Mouse (Mus musculus): ENCODE data around the gene 4933424G06Rik. TPM values are rescaled to one million over a fixed set of nuclear protein-coding genes. Genes with fewer than 3 reads are reported as not detected.

Gene 4933424G06Rik
- total RNA-seq, 2 experiments from 2014 or later, result not detected

DNA sequence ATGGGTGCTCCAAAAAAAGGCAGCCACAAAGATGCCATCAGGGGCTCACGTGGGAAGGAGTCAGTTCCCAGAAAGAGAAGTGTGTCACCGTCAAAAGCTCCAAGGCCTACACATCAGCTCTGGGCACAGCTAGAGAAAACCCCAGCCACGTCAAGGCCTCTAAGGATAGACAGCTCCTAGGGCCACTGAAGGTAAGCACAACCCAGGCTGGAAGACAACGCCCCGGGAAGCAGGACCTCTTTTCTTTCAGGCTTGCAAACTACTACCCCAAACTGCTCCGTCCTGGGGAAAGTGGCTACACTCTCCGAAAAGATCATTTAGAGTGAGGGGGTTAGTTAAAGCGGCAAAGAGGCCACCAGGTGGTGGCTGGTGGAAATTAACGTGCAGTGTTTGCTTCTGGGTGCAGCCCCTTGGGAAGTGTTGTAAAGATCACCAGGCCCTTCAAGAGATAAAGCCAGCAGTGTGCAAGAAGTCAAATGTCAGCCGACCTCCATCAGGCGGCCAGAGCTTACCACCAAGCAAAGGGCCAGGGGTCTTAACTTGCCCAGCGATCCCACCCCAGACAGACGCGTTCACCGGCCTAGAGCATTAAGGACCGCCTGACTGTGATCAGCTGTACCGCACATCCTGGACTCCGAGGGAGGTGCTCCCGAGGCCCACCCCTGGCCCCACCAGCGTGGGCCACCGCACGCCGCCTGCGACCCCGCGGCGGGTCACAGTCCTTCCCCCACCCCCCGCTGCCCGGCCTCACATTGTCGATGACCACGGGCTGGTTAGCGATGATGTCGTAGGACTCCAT, 695 bp upstream of the 4933424G06Rik start:
- peak; percentile 54 for DNase-seq

DNA sequence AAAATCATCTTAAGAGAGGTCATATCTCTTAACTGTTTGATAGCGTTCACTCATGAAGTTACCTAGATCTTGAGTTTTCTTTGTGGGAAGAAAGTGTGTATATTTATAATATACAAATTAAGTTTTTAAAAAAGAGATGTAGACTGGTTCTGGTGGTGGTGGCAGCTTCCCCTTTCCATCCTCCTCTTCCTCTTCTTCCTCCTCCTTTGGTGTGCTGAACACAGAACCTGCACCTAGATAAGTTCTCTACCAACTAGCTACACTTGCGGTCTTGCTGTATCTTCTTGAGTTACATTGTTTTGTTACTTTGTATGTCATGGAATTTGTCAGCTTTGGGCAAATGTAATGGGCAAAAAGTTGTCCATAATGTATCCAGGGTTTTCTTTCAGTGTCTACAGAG, 1.2 kb downstream of the 4933424G06Rik start:
- no peak for DNase-seq

DNA sequence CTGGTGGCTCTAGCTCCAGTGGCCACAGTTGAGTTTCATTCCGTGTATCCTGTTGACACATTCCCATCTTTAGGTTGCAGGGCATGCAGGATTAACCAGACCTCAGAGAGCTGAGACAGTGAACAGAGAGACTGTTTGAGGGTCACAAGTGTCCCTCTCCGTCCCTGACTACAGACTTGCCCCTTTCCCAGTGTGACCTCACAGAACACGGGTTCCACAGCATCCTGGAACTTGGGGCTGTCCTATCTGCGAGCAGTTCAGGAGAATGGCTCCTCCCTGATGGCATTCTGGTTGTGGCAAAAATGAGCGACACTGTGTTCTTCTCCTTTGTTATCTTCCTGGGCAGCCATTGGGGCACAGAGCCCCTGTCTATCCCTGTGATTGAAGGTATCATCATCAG, 4.4 kb downstream of the 4933424G06Rik start, which contains the start of gene Actr1b:
Gene Actr1b (minus strand): TSS at position 112 of the 400 bp plus-strand sequence.
- DNase-seq, result no peak

DNA sequence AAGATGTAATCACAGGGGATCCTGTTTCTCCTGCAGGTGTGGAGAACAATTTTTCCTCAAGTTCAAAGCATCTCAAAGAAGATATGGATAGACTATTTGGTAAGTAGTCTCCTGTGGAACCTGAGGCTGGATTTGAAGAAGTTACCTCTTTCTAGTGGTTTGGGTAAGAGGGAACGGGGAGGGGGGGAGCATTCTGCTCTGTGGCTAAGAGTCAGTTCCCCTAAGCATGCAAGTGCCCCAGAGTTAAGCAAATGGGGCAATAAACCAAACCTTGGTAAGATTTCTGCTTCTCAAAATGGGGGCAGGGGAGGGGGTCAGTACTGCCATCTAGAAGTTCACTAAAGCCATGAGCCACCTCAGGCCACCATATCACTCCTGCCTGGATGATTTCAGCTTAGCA, 8.8 kb downstream of the 4933424G06Rik start:
- no peak for DNase-seq

DNA sequence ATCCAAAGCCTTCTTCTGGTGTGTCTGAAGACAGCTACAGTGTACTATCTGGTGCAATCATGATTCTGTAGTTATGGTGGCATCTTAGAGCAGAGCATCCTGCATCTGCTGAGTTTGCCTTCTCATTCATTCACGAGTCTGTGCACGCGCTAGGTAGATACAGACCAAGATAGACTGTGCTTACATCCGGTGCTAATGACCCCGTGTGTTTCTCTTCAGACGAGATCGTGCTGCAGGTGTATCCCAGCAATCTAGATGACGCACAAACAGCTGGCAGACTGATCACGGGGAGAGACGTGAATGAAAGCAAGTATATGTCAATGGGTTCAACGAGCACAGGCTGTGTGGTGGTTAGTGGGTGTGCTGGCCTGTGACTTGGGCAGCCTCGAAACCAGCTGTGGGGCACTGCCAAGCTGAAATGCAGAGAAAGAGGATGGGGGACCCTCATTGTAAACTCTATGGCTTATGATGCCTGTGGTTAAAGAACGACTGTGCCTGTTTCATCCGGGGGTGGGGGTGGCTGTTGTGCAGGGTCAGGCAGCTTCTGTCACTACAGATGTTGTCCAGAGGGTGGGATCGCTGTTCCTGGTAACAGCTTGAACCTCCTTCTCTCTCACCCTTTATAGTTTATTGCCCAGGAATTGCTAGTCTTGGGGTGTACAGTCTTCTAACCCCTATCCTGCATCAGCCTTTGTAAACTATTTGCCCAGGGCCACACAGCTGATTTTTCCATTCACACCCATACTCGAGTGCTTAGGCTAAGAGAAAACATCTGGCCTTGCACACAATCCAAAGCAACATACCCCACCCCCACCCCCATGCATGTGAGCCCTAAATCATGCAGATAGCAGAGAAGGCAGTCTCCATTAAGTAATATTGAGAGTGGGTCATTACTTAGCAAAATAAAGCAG, 13.5 kb downstream of the 4933424G06Rik start:
- DNase-seq, result no peak

DNA sequence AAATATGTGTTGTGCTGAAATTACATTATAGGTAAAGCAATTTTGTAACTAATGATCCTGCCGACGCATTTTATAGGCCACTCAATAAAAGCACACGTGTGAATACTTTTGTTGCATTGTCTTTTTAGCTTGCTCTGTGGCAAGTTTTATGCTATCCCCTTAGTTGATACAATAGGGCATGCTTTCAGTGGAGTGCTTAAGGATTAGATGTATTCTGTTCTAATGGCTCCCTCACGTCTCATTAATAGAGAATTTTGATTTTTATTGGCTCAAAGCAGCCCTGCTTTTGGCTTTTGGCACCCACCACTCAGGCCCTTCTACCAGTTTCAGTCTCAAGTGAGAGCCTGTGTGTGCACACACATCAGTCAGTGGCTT, 14.1 kb downstream of the 4933424G06Rik start:
- no peak for DNase-seq

DNA sequence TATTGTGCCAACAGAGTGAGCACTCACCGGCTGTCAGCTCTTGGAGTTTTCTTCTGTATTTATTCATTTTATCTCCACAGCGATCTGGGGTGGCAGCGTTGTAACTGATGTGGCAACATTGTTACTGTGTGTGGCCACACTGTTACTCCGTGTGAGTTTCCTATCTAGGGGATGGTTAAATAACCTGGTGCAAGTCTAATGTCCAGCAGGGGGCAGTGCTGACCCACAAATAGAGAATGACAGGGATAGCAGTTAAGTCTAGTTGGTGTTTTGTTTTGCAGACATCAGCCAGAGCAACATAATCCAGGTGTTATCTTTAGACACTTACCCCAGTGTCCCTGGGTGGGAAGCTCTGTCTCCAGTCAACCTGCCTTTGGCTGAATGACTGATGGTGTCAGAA, 27.4 kb downstream of the 4933424G06Rik start:
- peak; percentile 89 for DNase-seq

DNA sequence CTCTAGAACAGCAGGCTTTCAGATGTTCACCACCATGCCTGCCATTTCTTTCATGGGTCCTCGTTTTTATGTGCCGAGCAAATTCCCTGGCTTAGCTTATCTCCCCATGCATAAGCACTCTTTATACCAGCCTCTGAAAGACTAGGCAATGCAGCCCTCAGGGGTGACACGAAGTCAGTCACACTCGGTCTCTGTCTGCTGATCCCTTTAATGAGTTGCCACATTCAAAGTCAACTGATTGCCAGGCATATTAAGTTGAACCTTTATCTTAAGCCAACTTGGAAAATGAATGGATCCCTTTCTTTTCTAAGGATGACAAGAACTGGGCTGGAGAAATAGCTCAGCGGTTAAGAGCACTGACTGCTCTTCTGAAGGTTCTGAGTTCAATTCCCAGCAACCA, 29.3 kb downstream of the 4933424G06Rik start:
- DNase-seq, result no peak

DNA sequence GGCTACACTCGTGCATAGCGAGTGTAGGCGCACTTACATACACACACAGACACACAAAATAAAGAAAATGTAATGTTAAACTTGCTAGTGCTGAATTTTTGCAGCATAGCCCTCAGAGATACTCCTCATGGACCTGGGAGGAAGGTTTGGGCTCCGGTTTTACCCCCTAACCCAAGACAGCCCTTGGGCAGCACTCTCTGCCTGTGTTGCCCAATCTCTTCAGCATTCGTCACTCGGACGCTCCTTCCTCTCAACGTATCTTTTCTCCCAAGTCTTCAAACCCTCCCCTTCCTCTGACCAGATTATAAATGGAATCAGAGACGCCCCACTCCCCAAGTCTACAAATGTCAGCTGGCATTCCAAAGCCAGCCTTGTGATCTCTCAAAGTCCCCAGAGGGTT, 33.1 kb downstream of the 4933424G06Rik start:
- no peak for DNase-seq

DNA sequence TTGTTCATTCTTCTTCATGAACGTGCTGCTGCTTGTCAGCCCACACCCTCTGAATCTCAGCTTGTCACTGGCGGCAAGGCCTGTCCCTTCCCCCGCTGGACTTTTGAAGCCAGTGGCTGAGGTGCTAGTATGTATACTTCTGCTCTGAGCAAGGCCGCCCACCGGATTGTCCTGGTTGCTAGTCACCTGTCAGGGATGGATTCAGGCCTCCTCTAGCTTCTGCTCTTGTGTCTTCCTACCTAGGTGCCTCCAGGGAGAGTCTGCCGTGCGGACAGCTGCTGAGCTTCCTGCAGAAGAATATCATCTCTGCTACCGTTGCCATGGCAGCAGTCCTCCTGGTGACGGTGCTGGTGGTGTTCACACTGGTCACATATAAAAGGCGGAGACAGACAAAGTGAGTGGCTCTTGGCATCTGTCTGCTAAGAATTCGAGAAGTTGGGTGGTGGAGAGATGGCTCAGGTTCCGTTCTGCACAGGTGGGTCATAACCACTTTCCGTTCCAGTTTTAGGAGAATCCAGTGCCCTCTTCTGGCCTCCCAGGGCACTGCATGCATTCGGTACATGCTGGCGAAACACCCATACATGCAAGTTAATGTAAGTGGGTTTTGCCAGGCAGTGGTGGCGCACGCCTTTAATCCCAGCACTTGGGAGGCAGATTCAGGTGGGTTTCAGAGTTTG, 34.5 kb downstream of the 4933424G06Rik start:
- peak; percentile 82 for DNase-seq

DNA sequence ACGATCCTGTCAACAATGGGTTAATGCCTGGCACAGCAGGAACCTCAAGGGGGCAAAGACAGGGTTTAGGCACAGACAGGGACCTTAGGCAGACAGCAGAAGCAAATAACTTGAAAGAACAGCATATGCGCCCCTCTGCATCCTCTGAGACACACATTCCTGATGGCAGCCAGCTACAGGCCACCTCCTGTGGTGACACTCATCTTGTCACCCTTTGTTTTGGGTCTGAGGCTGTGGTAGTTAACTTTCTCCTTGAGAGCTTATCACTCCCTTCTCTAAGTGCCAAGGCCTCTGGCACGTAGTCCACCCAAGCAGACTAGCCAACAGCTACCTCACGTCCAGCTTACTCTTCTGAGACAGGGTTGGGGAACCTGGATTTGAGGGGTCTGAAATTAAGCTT, 35.7 kb downstream of the 4933424G06Rik start:
- DNase-seq, result no peak

DNA sequence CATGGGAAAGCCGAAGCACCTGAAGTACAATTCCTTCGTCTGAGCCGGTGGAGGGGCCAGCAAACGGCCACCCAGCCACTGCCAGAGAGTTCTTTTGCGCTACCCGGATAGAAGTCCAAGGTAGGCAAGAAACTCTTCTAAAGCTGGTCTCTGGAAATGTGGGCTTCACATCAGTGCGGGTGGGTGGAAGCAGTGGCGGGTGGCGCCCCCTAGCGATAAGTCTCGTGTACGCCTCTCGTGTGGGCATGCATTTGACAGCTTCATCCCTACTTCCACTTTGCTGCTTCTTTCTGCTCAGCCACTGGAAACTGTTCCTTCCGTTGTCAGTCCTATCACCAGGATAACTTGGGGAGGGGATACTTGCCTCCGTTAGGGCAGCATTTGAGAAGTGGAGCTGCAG, 36.5 kb downstream of the 4933424G06Rik start:
- DNase-seq, result peak; percentile 59

DNA sequence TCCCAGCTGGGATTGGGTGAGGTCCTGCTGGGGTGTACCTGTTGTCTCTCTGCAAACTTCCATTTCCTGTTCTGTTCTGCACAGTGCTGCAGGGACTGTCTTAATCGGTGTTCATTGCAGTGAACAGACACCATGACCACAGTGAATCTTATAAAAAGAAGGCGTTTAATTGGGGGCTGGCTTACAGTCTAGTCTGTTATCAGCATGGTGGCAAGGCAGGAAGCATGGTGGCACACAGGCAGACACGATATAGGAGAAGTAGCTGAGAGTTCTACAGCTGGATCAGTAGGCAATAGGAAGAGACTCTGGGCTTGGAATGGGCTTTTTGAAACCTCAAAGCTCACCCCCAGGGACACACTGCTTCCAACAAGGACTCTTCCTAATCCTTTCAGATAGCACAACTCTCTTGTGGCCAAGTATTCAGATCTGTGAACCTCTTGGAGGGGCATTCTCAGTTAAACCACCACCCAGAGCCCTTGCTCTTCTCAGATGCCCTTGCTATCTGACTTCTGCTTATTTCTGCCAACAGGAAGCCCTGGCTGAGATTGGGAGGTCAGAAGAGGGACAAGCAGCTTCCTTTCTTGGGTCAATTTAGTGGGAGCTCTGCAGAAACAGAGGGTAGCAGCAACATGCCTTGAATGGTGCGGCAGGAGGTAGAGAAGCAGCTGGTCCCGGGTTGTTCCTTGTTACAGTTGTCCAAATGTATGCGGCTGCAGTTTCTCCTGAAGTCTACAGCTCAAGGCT, 44.2 kb downstream of the 4933424G06Rik start:
- DNase-seq, result no peak

DNA sequence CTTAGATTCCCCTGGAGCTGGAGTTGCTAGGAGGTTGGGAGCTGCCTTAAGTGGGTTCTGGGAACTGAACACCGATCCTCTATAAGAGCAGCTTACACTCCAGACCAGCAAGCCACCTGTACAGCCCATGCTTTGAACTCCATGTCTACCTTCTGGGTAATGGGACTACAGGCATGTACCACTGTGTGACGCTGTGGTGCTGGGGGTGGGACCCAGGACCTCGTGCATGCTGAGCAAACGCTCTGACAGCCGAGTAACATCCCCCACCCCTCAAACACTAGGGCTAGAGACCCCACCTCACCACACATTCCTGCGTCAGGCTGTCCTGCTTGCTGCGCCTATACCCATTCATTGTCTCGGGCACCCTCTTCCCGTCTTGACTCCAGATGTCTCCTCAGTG, 48.6 kb downstream of the 4933424G06Rik start:
- no peak for DNase-seq

DNA sequence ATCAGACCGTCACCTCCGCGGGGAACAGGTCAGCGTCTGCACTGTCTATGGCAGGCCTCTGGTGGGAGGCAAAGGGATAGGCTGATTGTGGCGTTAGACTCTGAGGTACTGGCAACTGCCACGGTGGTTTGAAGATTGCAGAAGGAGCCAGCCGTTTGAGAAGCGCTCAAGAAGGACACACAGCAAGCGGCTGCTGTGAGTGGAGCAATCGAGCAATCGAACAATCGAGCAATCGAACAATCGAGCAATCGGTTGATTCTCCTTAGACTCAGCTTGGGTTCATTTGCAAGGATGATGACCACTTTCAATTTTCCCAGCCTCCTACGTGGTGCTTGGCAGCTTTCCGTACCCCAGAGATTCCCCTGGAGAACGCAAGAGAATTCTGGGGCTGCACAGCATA, 49.1 kb downstream of the 4933424G06Rik start:
- no peak for DNase-seq

DNA sequence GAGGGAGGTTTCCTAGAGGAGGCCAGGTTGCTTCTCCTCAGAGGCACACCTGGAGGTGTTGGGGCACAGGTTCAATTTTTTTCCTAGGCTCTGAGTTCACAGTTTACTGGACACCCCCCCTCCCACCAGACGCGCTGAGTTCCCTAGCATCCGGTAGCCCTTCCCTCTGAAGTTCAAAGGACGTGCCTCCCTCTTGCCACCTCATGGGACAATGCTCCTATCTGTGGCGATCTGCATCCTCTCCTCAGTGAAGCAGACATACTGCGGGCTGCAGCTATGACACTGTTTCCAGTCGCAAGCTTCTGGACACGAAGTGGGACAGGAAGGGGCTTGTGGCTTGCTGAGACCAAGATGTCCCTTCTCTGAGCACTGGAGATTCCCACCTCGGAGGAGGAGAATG, 50.5 kb downstream of the 4933424G06Rik start:
- no peak for DNase-seq

DNA sequence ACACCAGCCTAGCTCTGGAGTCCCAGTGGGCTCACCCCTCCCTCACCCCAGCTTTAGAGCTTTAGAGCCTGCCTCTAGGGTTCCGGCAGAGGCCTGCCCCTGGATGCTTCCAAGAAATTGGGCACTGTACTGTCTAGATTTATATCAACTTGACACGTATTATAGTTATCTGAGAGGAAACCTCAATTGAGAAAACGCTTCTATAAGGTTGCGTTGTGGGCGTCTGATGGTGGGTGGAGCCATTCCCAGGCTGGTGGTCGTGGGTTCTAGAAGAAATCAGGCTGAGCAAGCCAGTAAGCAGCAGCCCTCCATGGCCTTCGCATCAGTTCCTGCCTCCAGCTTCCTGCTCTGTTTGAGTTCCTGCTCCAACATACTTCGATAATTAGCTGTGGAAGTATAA, 51.1 kb downstream of the 4933424G06Rik start:
- DNase-seq, result no peak

DNA sequence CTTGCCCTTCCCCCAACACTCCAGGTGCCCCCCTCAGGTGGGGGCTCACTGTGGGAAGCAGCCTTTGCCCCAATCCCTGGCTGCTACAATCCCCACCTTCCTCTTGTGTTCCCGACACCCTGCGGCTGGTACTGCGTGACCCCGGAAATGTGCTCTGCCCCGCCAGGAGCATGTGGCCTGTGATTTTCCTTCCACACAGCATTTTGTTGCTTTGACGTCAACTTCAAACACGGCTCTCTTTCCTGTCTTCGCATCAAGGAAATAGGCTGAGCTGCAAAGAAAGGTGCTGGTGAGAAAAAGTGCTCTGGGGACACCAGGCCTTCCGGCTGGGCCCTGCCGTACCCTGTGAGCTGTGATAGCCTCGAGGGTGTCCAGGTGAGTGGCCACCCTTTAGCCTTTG, 51.6 kb downstream of the 4933424G06Rik start, which contains the start of gene Zap70:
Gene Zap70 (plus strand): TSS at position 231 of the 400 bp plus-strand sequence.
- no peak for DNase-seq

DNA sequence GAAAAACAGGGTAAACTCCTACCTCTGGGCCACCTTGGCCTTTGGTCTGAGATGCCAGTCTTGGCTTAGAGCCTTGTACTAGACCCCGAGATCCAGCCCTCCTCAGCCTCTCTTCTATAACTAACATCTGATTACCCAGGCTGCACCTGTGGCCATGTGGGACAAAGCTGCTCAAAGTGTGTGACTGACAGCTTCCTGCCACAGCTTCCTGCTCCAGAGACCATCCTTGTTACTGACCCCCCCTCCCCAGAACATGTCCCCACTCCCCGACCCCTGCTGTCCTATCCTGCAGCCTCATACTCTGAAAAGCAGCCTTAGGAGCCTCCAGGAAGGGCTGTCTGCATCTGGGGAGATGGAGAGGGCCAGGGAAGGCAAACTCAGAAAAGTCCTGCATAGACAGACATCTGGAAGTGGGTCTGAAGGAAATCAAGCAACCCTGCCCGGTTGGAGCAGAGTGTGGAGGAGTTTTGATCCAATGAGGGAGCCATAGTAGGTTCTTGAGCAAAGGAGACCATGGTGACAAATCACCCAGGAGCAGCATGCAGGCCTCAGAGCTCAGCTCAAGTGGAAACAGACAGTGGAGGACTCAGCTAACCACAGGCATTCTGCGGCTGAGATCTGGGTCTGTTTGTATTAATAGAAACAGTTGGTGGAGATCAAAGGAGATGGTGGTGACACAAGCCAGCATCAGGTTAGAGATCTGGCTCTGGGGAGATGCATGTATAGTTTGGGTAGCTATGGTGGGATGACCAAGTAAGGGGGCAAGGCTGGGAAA, 56.7 kb downstream of the 4933424G06Rik start:
- no peak for DNase-seq

DNA sequence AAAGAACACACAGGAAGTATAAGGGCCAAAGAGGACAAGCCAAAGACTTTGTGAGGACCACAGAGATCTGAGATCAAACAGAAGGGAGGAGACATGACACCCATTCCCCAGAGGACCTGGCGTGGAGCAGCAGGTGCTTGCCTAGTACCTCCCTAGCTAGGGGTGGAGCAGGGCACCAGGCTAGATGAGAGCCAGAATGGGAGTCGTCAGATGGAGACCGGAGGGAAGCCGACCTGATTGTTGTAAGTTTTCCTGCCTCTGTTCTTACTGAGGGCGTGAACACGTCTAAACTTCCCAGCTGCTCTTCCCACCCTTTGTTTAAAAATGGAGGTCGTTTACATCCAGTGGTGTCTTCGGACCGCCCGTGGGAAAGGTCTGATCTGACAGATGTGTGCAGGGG, 57.4 kb downstream of the 4933424G06Rik start:
- no peak for DNase-seq

DNA sequence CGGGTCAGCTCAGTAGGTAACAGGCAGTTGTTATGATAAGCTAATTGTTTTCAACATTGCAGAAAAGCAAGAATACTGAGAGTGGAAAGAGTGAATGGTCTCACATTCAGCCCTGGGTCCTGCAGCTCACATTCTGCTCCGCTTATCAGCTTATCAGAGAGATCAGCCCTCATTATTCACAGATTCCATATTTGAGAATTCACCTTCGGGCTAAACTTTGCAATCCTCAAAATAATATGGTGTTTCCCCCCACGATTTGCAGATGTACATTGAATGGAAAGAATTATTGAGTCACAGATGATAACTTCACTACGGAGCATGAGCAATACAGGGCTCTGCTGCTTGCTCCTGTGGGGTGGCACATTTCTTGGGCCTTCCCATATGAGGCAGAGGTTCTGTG, 58.8 kb downstream of the 4933424G06Rik start:
- no peak for DNase-seq
